Mouse (Mus musculus) heart, postnatal 25 days (tissue): ENCODE results near the gene Syne4. TPM values are rescaled to one million over a fixed set of nuclear protein-coding genes. Genes with fewer than 3 reads are reported as not detected.

Experiments used
- DNase-seq: peaks from one replicate; pipeline ENCODE4 v3.0.0; 2022; ENCODE audit warnings: low spot score
- intact Hi-C: fragments of 180-260 bp; cut with DNase I; formaldehyde crosslinking; loops from one replicate; pipeline ENCODE4 v1.15.1; 2025
- total RNA-seq, 2 experiments: library from RNA; stranded (reverse); gene quantifications; 2 replicates each; pipeline ENCODE4 v1.2.3; 2021

The Syne4 gene
- total RNA-seq, 2 experiments from 2014 or later = 0.65 to 1.3 TPM

- intact Hi-C loops = no loop called here
- DNase-seq = no peak
Observed at GRCm38 (mm10) chr7:30362652-30363343, 48.2 kb downstream of the Syne4 start, which contains the start of gene Lrfn3. Gene Lrfn3, minus strand, starts transcription at chr7:30362772.

DNA sequence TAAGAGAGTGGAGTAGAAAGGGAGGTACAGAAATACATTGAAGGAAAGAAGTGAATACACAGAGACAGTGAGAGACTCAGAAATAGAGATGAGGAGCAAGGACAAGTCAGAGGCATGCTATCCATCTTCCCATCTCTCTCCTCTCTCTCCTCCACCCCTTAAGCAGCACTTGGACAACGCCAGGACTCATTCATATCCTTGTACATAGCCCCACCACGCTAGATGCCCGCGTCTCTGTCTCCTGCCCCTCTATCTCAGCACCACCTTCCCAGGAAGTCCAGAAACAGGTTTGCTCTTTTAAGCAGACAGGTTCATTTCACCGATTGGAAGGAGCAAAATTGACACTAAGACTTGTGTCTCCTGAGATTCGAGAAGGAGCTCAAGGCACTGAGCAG lies 48.7 kb downstream of the Syne4 start:
- intact Hi-C loops = no loop called here
- no peak for DNase-seq

GRCm38 (mm10) chr7:30367466-30367865 lies 52.9 kb downstream of the Syne4 start:
- intact Hi-C loops = no loop called here
- DNase-seq = no peak

Other genes with a start within 250 kb of the Syne4 start
- gene Zfp82, start 241.9 kb upstream of the Syne4 start, total RNA-seq = 1 to 10 TPM; 1.9 to 2.0 TPM
- not detected for gene Gm26920, start 224.4 kb upstream of the Syne4 start, total RNA-seq
- gene Zfp566, start 224.3 kb upstream of the Syne4 start, total RNA-seq = 1 to 10 TPM; 2.2 TPM
- 10 to 100 TPM; 30.7 to 37.3 TPM for gene Zfp260, start 220.0 kb upstream of the Syne4 start, total RNA-seq
- gene Zfp382, start 192.9 kb upstream of the Syne4 start, total RNA-seq = 1 to 10 TPM; 2.7 to 2.9 TPM
- 10 to 100 TPM; 27.7 to 31.0 TPM for gene Zfp146, start 145.1 kb upstream of the Syne4 start, total RNA-seq
- gene Cox7a1, start 130.7 kb upstream of the Syne4 start, total RNA-seq = 1,000 to 10,000 TPM; 2,700 to 2,749 TPM
- 100 to 1,000 TPM; 270 to 283 TPM for gene Capns1, start 116.0 kb upstream of the Syne4 start, total RNA-seq
- 10 to 100 TPM; 54.6 to 56.6 TPM for gene Polr2i, start 82.9 kb upstream of the Syne4 start, total RNA-seq
- gene Tbcb, start 82.5 kb upstream of the Syne4 start, total RNA-seq = 10 to 100 TPM; 54.1 to 56.7 TPM
- not detected for gene Ovol3, start 79.1 kb upstream of the Syne4 start, total RNA-seq
- gene Thap8, start 34.7 kb upstream of the Syne4 start, total RNA-seq = not detected
- gene Wdr62, start 34.4 kb upstream of the Syne4 start, total RNA-seq = 1 to 10 TPM; 1.1 to 1.8 TPM
- 1 to 10 TPM; 7.0 to 7.7 TPM for gene Clip3, start 23.1 kb upstream of the Syne4 start, total RNA-seq
- gene Alkbh6, start 6.1 kb upstream of the Syne4 start, total RNA-seq = 10 to 100 TPM; 23.1 to 24.6 TPM
- under 1 TPM; 0.45 to 0.99 TPM for gene E130208F15Rik, start 6.9 kb downstream of the Syne4 start, total RNA-seq
- gene Sdhaf1, start 9.1 kb downstream of the Syne4 start, total RNA-seq = 10 to 100 TPM; 12.1 to 12.3 TPM
- 1 to 10 TPM in 1 of 2 experiments, under 1 TPM in 1; 0.95 to 1.3 TPM for gene Lrfn3, start 48.0 kb downstream of the Syne4 start, total RNA-seq
- gene Tyrobp, start 99.0 kb downstream of the Syne4 start, total RNA-seq = 10 to 100 TPM; 17.7 to 18.4 TPM
- gene Hcst, start 105.0 kb downstream of the Syne4 start, total RNA-seq = not detected
- gene Nfkbid, start 106.9 kb downstream of the Syne4 start, total RNA-seq = under 1 TPM; 0.20 to 0.47 TPM
- gene Aplp1, start 130.7 kb downstream of the Syne4 start, total RNA-seq = 1 to 10 TPM; 3.5 TPM
- not detected for gene Kirrel2, start 142.9 kb downstream of the Syne4 start, total RNA-seq
- gene Nphs1, start 143.5 kb downstream of the Syne4 start, total RNA-seq = not detected
- gene Prodh2, start 178.8 kb downstream of the Syne4 start, total RNA-seq = not detected
- 1 to 10 TPM in 1 of 2 experiments, under 1 TPM in 1; 0.81 to 1.1 TPM for gene Arhgap33, start 220.3 kb downstream of the Syne4 start, total RNA-seq
- gene Hspb6, start 237.4 kb downstream of the Syne4 start, total RNA-seq = 100 to 1,000 TPM; 720 to 731 TPM
- gene Proser3, start 237.5 kb downstream of the Syne4 start, total RNA-seq = 1 to 10 TPM; 4.5 to 4.7 TPM
- gene Lin37, start 245.0 kb downstream of the Syne4 start, total RNA-seq = 10 to 100 TPM; 15.1 to 15.5 TPM
- gene U2af1l4, start 248.5 kb downstream of the Syne4 start, total RNA-seq = 10 to 100 TPM; 63.7 to 66.4 TPM
- gene Gm49396, start 248.5 kb downstream of the Syne4 start, total RNA-seq = 1 to 10 TPM; 1.4 to 1.9 TPM
- gene Psenen, start 248.8 kb downstream of the Syne4 start, total RNA-seq = 10 to 100 TPM; 61.2 to 70.3 TPM